Mouse (Mus musculus): ENCODE data around the gene Plvap.

Plvap gene

GRCm38 (mm10) chr8:71511644-71512043 is at the start of gene Plvap:
TSS of gene Plvap (minus strand) at chr8:71511752.
- no peak for DNase-seq

- no peak for DNase-seq
Measured at GRCm38 (mm10) chr8:71560765-71561164, 49.2 kb upstream of the Plvap start.

GRCm38 (mm10) chr8:71560071-71560470 is 48.5 kb upstream of the Plvap start:
- DNase-seq: no peak

GRCm38 (mm10) chr8:71558958-71559690 is 47.6 kb upstream of the Plvap start:
- DNase-seq: peak; percentile 49 to 53

GRCm38 (mm10) chr8:71558071-71558957 is 46.8 kb upstream of the Plvap start, which contains the start of gene Tmem221:
TSS of gene Tmem221 (minus strand) at chr8:71558871.
- DNase-seq: peak; percentile 30 to 31

- no peak for DNase-seq
Measured at GRCm38 (mm10) chr8:71554644-71555043, 43.1 kb upstream of the Plvap start.

GRCm38 (mm10) chr8:71554001-71554400 is 42.4 kb upstream of the Plvap start:
- no peak for DNase-seq

- DNase-seq: no peak
Measured at GRCm38 (mm10) chr8:71552770-71553169, 41.2 kb upstream of the Plvap start.

- no peak for DNase-seq
Measured at GRCm38 (mm10) chr8:71550754-71551153, 39.2 kb upstream of the Plvap start.

GRCm38 (mm10) chr8:71547590-71547989 is 36.0 kb upstream of the Plvap start:
- no peak for DNase-seq

- DNase-seq: no peak
Measured at GRCm38 (mm10) chr8:71545053-71545452, 33.5 kb upstream of the Plvap start.

- no peak for DNase-seq
Measured at GRCm38 (mm10) chr8:71543755-71544154, 32.2 kb upstream of the Plvap start.

GRCm38 (mm10) chr8:71542632-71543343 is 31.2 kb upstream of the Plvap start, which contains the start of gene Mvb12a:
TSS of gene Mvb12a (plus strand) at chr8:71542922.
- peak; percentile 96 to 98 for DNase-seq

- DNase-seq: peak; percentile 35 to 53
Measured at GRCm38 (mm10) chr8:71537028-71537867, 25.7 kb upstream of the Plvap start, which contains the start of gene Bst2. TSS of gene Bst2 (minus strand) at chr8:71537456.

- DNase-seq: no peak
Measured at GRCm38 (mm10) chr8:71535663-71536062, 24.1 kb upstream of the Plvap start.

- no peak for DNase-seq
Measured at GRCm38 (mm10) chr8:71534263-71534810, 22.8 kb upstream of the Plvap start.

GRCm38 (mm10) chr8:71530735-71531467 is 19.3 kb upstream of the Plvap start:
- peak; percentile 70 to 74 for DNase-seq

GRCm38 (mm10) chr8:71528362-71529073 is 17.0 kb upstream of the Plvap start:
- no peak for DNase-seq

- DNase-seq: no peak
Measured at GRCm38 (mm10) chr8:71527162-71527870, 15.8 kb upstream of the Plvap start.

GRCm38 (mm10) chr8:71526272-71526671 is 14.7 kb upstream of the Plvap start:
- DNase-seq: no peak

All from cerebellum, postnatal 10 days (tissue).